Mouse (Mus musculus) thymus, adult 2 months (tissue): Measurements from ENCODE around the gene Ust. TPM values are rescaled to one million over a fixed set of nuclear protein-coding genes. Genes with fewer than 3 reads are reported as not detected.

Source experiments
- DNase-seq: peaks from one replicate; pipeline ENCODE4 v3.0.0; 2021
- H3K27ac ChIP-seq: fragments of 200-500 bp; 2 replicates; pipeline ENCODE4 v1.5.1; 2012; ENCODE audit warnings: low read length, control low read depth; ENCODE audit not compliant: control insufficient read depth, insufficient read depth
- H3K27me3 ChIP-seq: fragments of 200-500 bp; 2 replicates; pipeline ENCODE4 v1.6.1; 2012; ENCODE audit warnings: mild to moderate bottlenecking, low read length, moderate library complexity, mixed read lengths; ENCODE audit not compliant: control insufficient read depth, insufficient read depth
- H3K36me3 ChIP-seq: fragments of 200-500 bp; 2 replicates; pipeline ENCODE4 v1.6.1; 2012; ENCODE audit warnings: mild to moderate bottlenecking, low read length, moderate library complexity; ENCODE audit not compliant: control insufficient read depth, insufficient read depth
- H3K4me1 ChIP-seq: fragments of 200-500 bp; replicated peaks from 2 replicates; pipeline ENCODE4 v1.6.1; 2012; ENCODE audit warnings: low read length; ENCODE audit not compliant: control insufficient read depth, insufficient read depth
- H3K4me3 ChIP-seq: fragments of 200-500 bp; 2 replicates; pipeline ENCODE4 v1.5.1; 2012; ENCODE audit warnings: mild to moderate bottlenecking, low read length, control low read depth, moderate library complexity; ENCODE audit not compliant: control insufficient read depth, insufficient read depth
- CTCF ChIP-seq: fragments of 200-500 bp; IDR thresholded peaks from 2 replicates; pipeline ENCODE4 v1.5.1; 2012; ENCODE audit warnings: mild to moderate bottlenecking, control low read depth, low read length, moderate library complexity, borderline replicate concordance; ENCODE audit not compliant: control insufficient read depth, poor library complexity, insufficient read depth; ENCODE audit errors: extremely low read depth
- POLR2A ChIP-seq: fragments of 200-500 bp; IDR thresholded peaks from 2 replicates; pipeline ENCODE4 v1.6.1; 2012; ENCODE audit warnings: mild to moderate bottlenecking, low read length, control low read depth, moderate library complexity; ENCODE audit not compliant: control insufficient read depth, poor library complexity, insufficient read depth; ENCODE audit errors: extremely low read depth
- WGBS: fragments of 180-500 bp; shearing (Covaris S2); methylation state at CpG from one replicate; pipeline ENCODE4 v1.1.7; 2018; 5-methylcytosine and 5-hydroxymethylcytosine counted together
- polyA plus RNA-seq: library from polyadenylated mRNA; depleted of rRNA; stranded (reverse); fragments of >200 nt; gene quantifications from 2 replicates; pipeline ENCODE4 v1.2.3, GENCODE M21; 2012

Ust gene
- polyA plus RNA-seq, 1 experiment = 2.9 TPM

DNA sequence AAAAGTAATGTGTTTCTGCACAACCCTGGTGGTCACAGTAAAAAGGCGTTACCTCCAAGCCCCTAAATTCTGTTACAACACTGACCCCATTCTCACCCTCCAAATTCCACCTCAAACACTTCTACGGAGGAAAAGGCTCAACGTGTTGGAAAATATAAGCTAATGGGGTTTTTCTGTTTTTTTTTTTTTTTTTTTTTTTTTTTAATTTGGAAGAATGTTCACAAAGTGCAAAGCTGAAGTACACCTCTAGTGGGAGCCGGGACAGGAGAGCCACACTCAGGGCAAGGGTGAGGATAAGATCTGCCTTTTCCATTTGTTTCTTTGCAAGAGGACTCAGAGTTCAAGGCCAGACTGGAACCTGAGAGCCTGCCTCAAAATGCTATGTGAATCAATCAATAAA is 34.1 kb downstream of the Ust start:
- Histone ChIP-seq H3K27ac (no peak overlapping the region), H3K4me1 (no peaks in the 10 kb centered on the region), H3K27me3 (no peaks in the 10 kb centered on the region), H3K36me3 (no peaks in the 10 kb centered on the region), H3K4me3 (no peak overlapping the region)
- no peak for DNase-seq
- WGBS = 91% methylated on average over 4 of the region's 4 CpGs
- no peak for TF ChIP-seq POLR2A
- no peak for TF ChIP-seq CTCF

DNA sequence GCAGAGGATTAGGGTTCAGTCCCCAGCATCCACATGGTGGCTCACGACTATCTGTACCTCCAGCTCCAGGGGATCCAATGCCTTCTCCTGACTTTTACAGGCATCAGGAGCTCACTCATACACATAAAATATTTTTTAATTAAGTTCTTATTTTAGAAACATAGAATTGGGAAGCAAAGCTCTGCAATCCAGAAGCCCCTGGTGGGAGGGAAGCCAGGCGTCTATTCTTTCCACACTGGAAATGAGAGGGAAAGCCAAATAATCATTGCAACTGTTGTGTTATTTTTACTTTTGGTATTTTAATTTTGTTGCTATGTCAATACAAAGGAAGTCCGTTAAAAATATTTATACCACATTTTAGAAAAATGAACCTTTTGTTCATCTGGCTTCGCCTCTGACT is 35.8 kb downstream of the Ust start:
- DNase-seq = no peak
- TF ChIP-seq CTCF (no peak), POLR2A (no peak)
- Histone ChIP-seq H3K4me1 (no peaks in the 10 kb centered on the region), H3K4me3 (no peak overlapping the region), H3K27me3 (no peaks in the 10 kb centered on the region), H3K36me3 (no peaks in the 10 kb centered on the region), H3K27ac (no peak overlapping the region)
- 96% methylated on average over 4 of the region's 4 CpGs for WGBS

DNA sequence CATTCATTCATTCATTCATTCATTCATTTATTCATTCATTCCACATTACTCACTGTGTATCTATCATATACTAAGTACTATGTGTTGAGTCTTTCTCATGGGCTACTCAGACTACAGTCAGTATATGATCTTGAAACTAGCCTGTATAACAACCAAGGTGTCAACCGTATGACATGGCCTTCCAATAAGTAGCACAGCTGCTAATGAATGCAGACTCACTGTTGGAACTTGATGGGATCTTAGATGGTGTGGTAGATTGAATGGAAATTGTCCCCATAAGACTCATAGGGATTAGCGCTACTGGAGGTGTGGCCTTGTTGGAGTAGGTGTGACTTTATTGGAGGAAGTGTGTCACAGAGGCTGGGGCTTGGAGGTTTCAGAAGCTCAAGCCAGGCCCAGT is 38.8 kb downstream of the Ust start:
- WGBS = over 99% methylated on average over 2 of the region's 2 CpGs
- Histone ChIP-seq H3K36me3 (no peaks in the 10 kb centered on the region), H3K27me3 (no peaks in the 10 kb centered on the region), H3K4me3 (no peak overlapping the region), H3K4me1 (no peaks in the 10 kb centered on the region), H3K27ac (no peak overlapping the region)
- DNase-seq = no peak
- TF ChIP-seq POLR2A (no peak), CTCF (no peak)

DNA sequence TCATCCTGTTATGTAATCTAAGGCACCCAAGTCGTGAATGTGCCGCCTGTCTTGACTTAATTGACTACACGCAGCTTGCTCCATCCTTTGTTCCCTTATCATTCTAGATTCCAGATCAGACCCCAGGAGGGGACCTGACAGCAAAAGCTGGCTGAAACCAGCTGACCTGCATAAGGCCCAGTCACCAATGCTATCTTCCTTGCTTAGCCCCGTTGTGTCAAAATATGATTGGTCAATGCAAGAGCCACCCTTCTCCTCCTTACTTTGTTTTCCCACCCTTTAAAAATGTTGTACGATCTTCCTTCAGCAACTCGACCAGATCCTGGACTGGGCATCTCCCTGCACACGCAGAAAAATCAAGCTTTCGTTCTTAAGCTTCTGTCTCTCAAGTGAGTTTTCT is 40.7 kb downstream of the Ust start:
- WGBS = 96% methylated on average over 8 of the region's 8 CpGs
- Histone ChIP-seq H3K27me3 (no peaks in the 10 kb centered on the region), H3K4me3 (no peak overlapping the region), H3K4me1 (no peaks in the 10 kb centered on the region), H3K36me3 (no peaks in the 10 kb centered on the region), H3K27ac (no peak overlapping the region)
- TF ChIP-seq CTCF (no peak), POLR2A (no peak)
- no peak for DNase-seq

DNA sequence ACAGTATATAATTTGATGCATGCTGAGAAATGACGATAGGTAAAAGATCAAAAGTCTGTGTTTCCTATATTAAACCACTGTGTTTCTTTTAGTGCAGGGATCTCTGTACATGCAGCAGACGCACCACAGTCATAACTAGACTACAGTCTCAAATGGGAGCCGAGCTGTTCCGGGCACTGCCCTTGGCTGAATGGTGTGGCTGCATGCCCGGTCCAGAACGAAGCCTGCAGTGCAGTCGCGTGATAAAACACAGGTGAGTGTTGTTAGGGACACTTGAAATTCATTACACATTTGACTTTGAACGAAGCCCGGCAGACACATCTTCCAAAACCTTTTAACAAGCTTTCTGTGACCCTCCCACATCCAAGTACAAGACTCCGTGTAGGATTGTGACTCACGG is 46.6 kb downstream of the Ust start:
- no peak for DNase-seq
- H3K36me3 ChIP-seq = no peaks in the 10 kb centered on the region
- no peak overlapping the region for H3K4me3 ChIP-seq
- H3K27ac ChIP-seq = no peak overlapping the region
- TF ChIP-seq POLR2A (no peak), CTCF (no peak)
- 96% methylated on average over 12 of the region's 12 CpGs for WGBS
- H3K27me3 ChIP-seq = no peaks in the 10 kb centered on the region
- H3K4me1 ChIP-seq = no peaks in the 10 kb centered on the region

DNA sequence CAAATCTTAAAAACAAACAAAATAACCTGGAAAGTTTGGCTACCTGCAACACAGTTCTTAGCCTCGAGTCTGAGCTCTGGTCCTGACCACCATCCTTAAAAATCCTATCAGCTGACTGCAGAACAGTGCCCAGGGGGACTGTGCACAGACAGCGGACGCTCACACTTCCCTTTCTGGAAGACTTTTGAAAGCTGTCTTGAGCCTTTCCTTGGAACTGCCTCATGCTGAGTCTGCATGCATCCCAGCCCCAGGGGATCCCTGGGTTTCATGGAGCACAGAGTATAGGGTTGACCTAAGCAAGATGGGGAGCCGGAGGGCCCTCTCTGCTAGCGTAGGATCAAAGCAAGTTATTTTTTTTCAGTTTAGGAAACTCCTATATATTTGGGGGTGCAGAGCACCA is 47.6 kb downstream of the Ust start:
- WGBS = 86% methylated on average over 5 of the region's 5 CpGs
- no peak overlapping the region for H3K27ac ChIP-seq
- no peaks in the 10 kb centered on the region for H3K4me1 ChIP-seq
- no peaks in the 10 kb centered on the region for H3K36me3 ChIP-seq
- no peak for TF ChIP-seq POLR2A
- no peak overlapping the region for H3K4me3 ChIP-seq
- H3K27me3 ChIP-seq = no peaks in the 10 kb centered on the region
- no peak for DNase-seq

DNA sequence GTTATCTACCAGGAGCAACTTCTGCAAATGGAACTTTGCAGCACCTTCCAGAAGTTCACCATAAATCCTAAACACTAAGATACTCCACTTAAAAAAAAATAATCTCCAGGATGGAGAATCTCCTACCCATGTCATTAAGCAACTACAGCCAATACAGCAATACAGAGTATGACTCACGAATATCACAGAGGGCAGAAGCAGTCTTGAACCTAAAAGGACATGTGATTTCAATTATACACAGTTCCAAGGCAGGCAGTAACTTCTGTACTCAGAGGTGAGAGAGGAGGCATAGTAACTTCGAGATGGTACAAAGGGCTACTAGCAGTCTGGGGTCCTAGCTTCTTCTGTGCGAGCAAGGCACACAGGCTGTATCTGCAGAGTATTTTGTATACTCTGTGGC is 49.1 kb downstream of the Ust start:
- Histone ChIP-seq H3K36me3 (no peaks in the 10 kb centered on the region), H3K27me3 (no peaks in the 10 kb centered on the region), H3K4me3 (no peak overlapping the region), H3K4me1 (no peaks in the 10 kb centered on the region), H3K27ac (no peak overlapping the region)
- DNase-seq = no peak
- TF ChIP-seq POLR2A = no peak
- TF ChIP-seq CTCF = no peak
- WGBS = 85% methylated on average over 3 of the region's 3 CpGs
